In the genomic region with DNA sequence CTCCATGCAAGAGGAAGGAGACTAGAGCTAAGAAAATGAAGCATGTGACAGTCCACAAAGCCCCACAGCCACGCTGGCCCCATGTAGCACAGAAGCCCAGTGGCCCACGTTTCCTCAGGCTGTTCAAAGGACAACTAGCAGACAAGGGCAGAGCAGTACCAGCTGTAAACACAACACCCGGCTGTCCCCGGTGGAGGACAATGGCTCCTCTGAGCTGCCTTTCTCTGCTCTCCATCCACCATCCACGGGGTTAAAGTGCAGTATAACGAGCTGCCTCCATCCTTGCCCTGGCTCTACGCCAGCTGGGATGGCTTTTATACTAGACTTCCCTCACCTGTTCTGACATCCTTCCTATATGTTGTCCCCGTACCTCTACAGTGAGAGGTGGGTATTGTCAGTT, we compare ENCODE assay signal across 14 mouse cellular contexts. TPM values are rescaled to one million over a fixed set of nuclear protein-coding genes. Genes with fewer than 3 reads are reported as not detected.
DNase-seq lines count a peak whose midpoint lies in the region; ATAC-seq lines count a peak whose summit lies in the region.
"Had no signal": no experiment of that assay in that cellular context is flagged by ENCODE, and none has a peak within 500 bp of the region (broad histone marks: within the 10 kb centered on the region; RNA-seq: fewer than 3 reads in every experiment).

No protein-coding gene starts in this region.

- H3K9ac ChIP-seq in kidney, embryonic 15.5 days = no peak overlapping the region
- H3K9ac ChIP-seq in hindbrain, embryonic 11.5 days (ENCODE audit: low read depth, low read length) = 0 out of 2 replicates have a peak overlapping the region, but pooled peaks have one; percentile 21
- no peak overlapping the region for H3K9ac ChIP-seq in intestine, embryonic 15.5 days
- no peak overlapping the region for H3K9ac ChIP-seq in midbrain, embryonic 16.5 days (ENCODE audit: low read depth, low read length)
- H3K9ac ChIP-seq: limb, embryonic 12.5 days had no signal

- no peak overlapping the region for H3K4me3 ChIP-seq in kidney, embryonic 15.5 days (replicated peaks)
- no peak overlapping the region for H3K4me3 ChIP-seq in hindbrain, embryonic 11.5 days (ENCODE audit: low read depth, low read length)
- H3K4me3 ChIP-seq in intestine, embryonic 15.5 days (replicated peaks) = no peak overlapping the region
- no peak overlapping the region for H3K4me3 ChIP-seq in midbrain, embryonic 16.5 days (ENCODE audit: low read depth, low read length)
- H3K4me3 ChIP-seq: limb, embryonic 12.5 days; myocyte had no signal

- peaks cover 4% of the 10 kb centered on the region; the same call in 1 of the 2 replicates for H3K4me1 ChIP-seq in kidney, embryonic 15.5 days
- peaks cover 4% of the 10 kb centered on the region; the same call in 1 of the 2 replicates for H3K4me1 ChIP-seq in hindbrain, embryonic 11.5 days (replicated peaks; ENCODE audit: control insufficient read depth, insufficient read depth, low read length)
- peaks cover 7% of the 10 kb centered on the region for H3K4me1 ChIP-seq in intestine, embryonic 15.5 days (replicated peaks)
- H3K4me1 ChIP-seq in midbrain, embryonic 16.5 days (ENCODE audit: control insufficient read depth, insufficient read depth, low read length) = peaks cover 22% of the 10 kb centered on the region

- 37% methylated on average over 8 of the region's 8 CpGs for WGBS in kidney, embryonic 15.5 days
- WGBS in hindbrain, embryonic 11.5 days = 31% methylated on average over 8 of the region's 8 CpGs
- WGBS in intestine, embryonic 15.5 days = 36% methylated on average over 8 of the region's 8 CpGs
- WGBS in midbrain, embryonic 16.5 days = 33% methylated on average over 8 of the region's 8 CpGs

- no peaks in the 10 kb centered on the region for H3K27me3 ChIP-seq in kidney, embryonic 15.5 days
- no peaks in the 10 kb centered on the region for H3K27me3 ChIP-seq in hindbrain, embryonic 11.5 days (ENCODE audit: control insufficient read depth, insufficient read depth, low read length)
- H3K27me3 ChIP-seq in intestine, embryonic 15.5 days (replicated peaks) = no peaks in the 10 kb centered on the region
- H3K27me3 ChIP-seq in midbrain, embryonic 16.5 days (ENCODE audit: control insufficient read depth, insufficient read depth, low read depth, low read length) = no peaks in the 10 kb centered on the region
- H3K27me3 ChIP-seq: limb, embryonic 12.5 days had no signal

- 0 out of 2 replicates have a peak, but pooled peaks cover 3% of the 10 kb centered on the region for H3K36me3 ChIP-seq in kidney, embryonic 15.5 days
- H3K36me3 ChIP-seq in hindbrain, embryonic 11.5 days (ENCODE audit: control insufficient read depth, insufficient read depth, low read length) = no peaks in the 10 kb centered on the region
- H3K36me3 ChIP-seq in intestine, embryonic 15.5 days = 0 out of 2 replicates have a peak, but pooled peaks cover 5% of the 10 kb centered on the region
- no peaks in the 10 kb centered on the region for H3K36me3 ChIP-seq in midbrain, embryonic 16.5 days (ENCODE audit: control insufficient read depth, insufficient read depth, low read length)

- no peak overlapping the region for H3K27ac ChIP-seq in kidney, embryonic 15.5 days
- H3K27ac ChIP-seq in hindbrain, embryonic 11.5 days (ENCODE audit: low read depth, low read length) = 0 out of 2 replicates have a peak overlapping the region, but pooled peaks have one; percentile 44
- no peak overlapping the region for H3K27ac ChIP-seq in intestine, embryonic 15.5 days
- H3K27ac ChIP-seq in midbrain, embryonic 16.5 days (ENCODE audit: low read length) = peak overlapping the region; percentile 33; the same call in 1 of the 2 replicates
- H3K27ac ChIP-seq: limb, embryonic 12.5 days; stomach, postnatal 0 days had no signal

- peak; percentile 41 for DNase-seq in kidney, postnatal 14 days
- no peak for DNase-seq in hindbrain, embryonic 11.5 days (ENCODE audit: low spot score)
- no peak for DNase-seq in gastrocnemius, adult 8-10 months (ENCODE audit: low spot score in 2 of 2)
- DNase-seq in right cerebral cortex, postnatal 36 days (ENCODE audit: low spot score in 2 of 2) = no peak
- DNase-seq: gastrocnemius, postnatal 10 days; layer of hippocampus, postnatal 36 days; lung, postnatal 4 days; thymus, postnatal 4 days had no signal

- no peaks in the 10 kb centered on the region for H3K9me3 ChIP-seq in kidney, embryonic 15.5 days (replicated peaks)
- no peaks in the 10 kb centered on the region for H3K9me3 ChIP-seq in hindbrain, embryonic 11.5 days (ENCODE audit: control insufficient read depth, low read length)
- H3K9me3 ChIP-seq in intestine, embryonic 15.5 days = no peaks in the 10 kb centered on the region
- no peaks in the 10 kb centered on the region for H3K9me3 ChIP-seq in midbrain, embryonic 16.5 days (replicated peaks; ENCODE audit: control insufficient read depth, low read length, poor library complexity, severe bottlenecking)

- no peak overlapping the region for H3K4me2 ChIP-seq in kidney, embryonic 15.5 days
- H3K4me2 ChIP-seq in hindbrain, embryonic 11.5 days (replicated peaks; ENCODE audit: low read depth, low read length) = no peak overlapping the region
- no peak overlapping the region for H3K4me2 ChIP-seq in intestine, embryonic 15.5 days (replicated peaks)
- no peak overlapping the region for H3K4me2 ChIP-seq in midbrain, embryonic 16.5 days (ENCODE audit: low read length)
- H3K4me2 ChIP-seq: limb, embryonic 12.5 days had no signal

- no peak for ATAC-seq in kidney, embryonic 15.5 days (replicated peaks; ENCODE audit: low FRiP score)
- peak; percentile 26 for ATAC-seq in hindbrain, embryonic 11.5 days (ENCODE audit: low FRiP score)
- peak; percentile 31 for ATAC-seq in intestine, embryonic 15.5 days
- no peak for ATAC-seq in midbrain, embryonic 16.5 days

RNA-seq across cellular contexts. Expression of a gene that starts 55.5 kb away (rescaled TPM):
- 17.0 and 18.8 TPM in 2 replicates for polyA plus RNA-seq in kidney, embryonic 15.5 days (2015; fragmentation: Nextera tagmentation; extraction: Ambion mirVana)
- polyA plus RNA-seq in hindbrain, embryonic 11.5 days (2014; fragmentation: Nextera tagmentation; extraction: Ambion mirVana) = 40.3 and 44.1 TPM in 2 replicates
- polyA plus RNA-seq in intestine, embryonic 15.5 days (2015; fragmentation: Nextera tagmentation; extraction: Ambion mirVana) = 37.6 and 41.5 TPM in 2 replicates
- polyA plus RNA-seq in midbrain, embryonic 16.5 days (2015; fragmentation: Nextera tagmentation; extraction: Ambion mirVana) = 39.3 and 47.8 TPM in 2 replicates
- 1 to 10 TPM in 2 of 4 experiments, under 1 TPM in 2; 0.80 to 1.4 (median 1.1) TPM for total RNA-seq in gastrocnemius, adult 8-10 months (2022)

Comparison
In these comparisons a context has a peak if more than half of its experiments do, and no peak if none do; other contexts are left out.
1. ATAC-seq: peak in hindbrain, embryonic 11.5 days (single experiment) and intestine, embryonic 15.5 days (single experiment); none in kidney, embryonic 15.5 days (single experiment) and midbrain, embryonic 16.5 days (single experiment).
2. H3K27ac ChIP-seq: peak in hindbrain, embryonic 11.5 days (single experiment) and midbrain, embryonic 16.5 days (single experiment); none in kidney, embryonic 15.5 days (single experiment) and intestine, embryonic 15.5 days (single experiment).